Mouse (Mus musculus): Measurements from ENCODE around the gene Gm12248. TPM values are rescaled to one million over a fixed set of nuclear protein-coding genes. Genes with fewer than 3 reads are reported as not detected.
"Not testable (repeated sequence)": the region's sequence is repeated elsewhere in the genome, so short reads cannot be mapped to it uniquely, and the experiment has no call there.

Gene Gm12248
- polyA plus RNA-seq, 1 experiment from 2014 or later: not detected

- Histone ChIP-seq H3K27me3 (replicated peaks) (no peaks in the 10 kb centered on the region; the same call in 1 of the 2 replicates), H3K4me2 (peak overlapping the region; percentile 57), H3K27ac (ENCODE audit: poor library complexity, severe bottlenecking) (no peak overlapping the region), H3K9ac (peak overlapping the region; percentile 39; the same call in 1 of the 2 replicates), H3K36me3 (no peaks in the 10 kb centered on the region), H3K4me1 (replicated peaks) (peaks cover 10% of the 10 kb centered on the region; the same call in 1 of the 2 replicates), H3K4me3 (peak overlapping the region; percentile 13), H3K9me3 (replicated peaks) (no peaks in the 10 kb centered on the region)
- ATAC-seq (ENCODE audit: insufficient number of reproducible peaks, low FRiP score): no peak
- 47% methylated on average over 4 of the region's 4 CpGs for WGBS
These were observed 393 bp downstream of the Gm12248 start for GRCm38 (mm10) chr11:58092541-58092940.

GRCm38 (mm10) chr11:58081716-58082115 is 11.2 kb downstream of the Gm12248 start:
- no peak for ATAC-seq (ENCODE audit: insufficient number of reproducible peaks, low FRiP score)
- Histone ChIP-seq H3K27ac (ENCODE audit: poor library complexity, severe bottlenecking) (no peak overlapping the region), H3K4me1 (replicated peaks) (no peaks in the 10 kb centered on the region), H3K9me3 (replicated peaks) (0 out of 2 replicates have a peak, but pooled peaks cover 4% of the 10 kb centered on the region), H3K36me3 (no peaks in the 10 kb centered on the region), H3K4me3 (no peak overlapping the region), H3K4me2 (no peak overlapping the region), H3K9ac (no peak overlapping the region), H3K27me3 (replicated peaks) (no peaks in the 10 kb centered on the region)
- 85% methylated on average over 6 of the region's 6 CpGs for WGBS

GRCm38 (mm10) chr11:58077270-58077669 is 15.7 kb downstream of the Gm12248 start:
- Histone ChIP-seq H3K4me1 (replicated peaks) (no peaks in the 10 kb centered on the region), H3K36me3 (no peaks in the 10 kb centered on the region), H3K9me3 (replicated peaks) (0 out of 2 replicates have a peak, but pooled peaks cover 7% of the 10 kb centered on the region), H3K27me3 (replicated peaks) (no peaks in the 10 kb centered on the region), H3K27ac (ENCODE audit: poor library complexity, severe bottlenecking) (no peak overlapping the region), H3K4me3 (no peak overlapping the region), H3K4me2 (no peak overlapping the region), H3K9ac (no peak overlapping the region)
- 67% methylated on average over 4 of the region's 4 CpGs for WGBS
- no peak for ATAC-seq (ENCODE audit: insufficient number of reproducible peaks, low FRiP score)

GRCm38 (mm10) chr11:58072978-58073377 is 20.0 kb downstream of the Gm12248 start:
- 0 out of 2 replicates have a peak, but pooled peaks cover 3% of the 10 kb centered on the region for H3K9me3 ChIP-seq (replicated peaks)
- H3K9ac ChIP-seq: no peak overlapping the region
- no peaks in the 10 kb centered on the region for H3K36me3 ChIP-seq
- no peak overlapping the region for H3K4me3 ChIP-seq
- 66% methylated on average over 3 of the region's 3 CpGs for WGBS
- no peaks in the 10 kb centered on the region for H3K27me3 ChIP-seq (replicated peaks)
- ATAC-seq (ENCODE audit: insufficient number of reproducible peaks, low FRiP score): no peak
- no peaks in the 10 kb centered on the region for H3K4me1 ChIP-seq (replicated peaks)
- no peak overlapping the region for H3K4me2 ChIP-seq
- H3K27ac ChIP-seq (ENCODE audit: poor library complexity, severe bottlenecking): no peak overlapping the region

GRCm38 (mm10) chr11:58065025-58065424 is 27.9 kb downstream of the Gm12248 start:
- Histone ChIP-seq H3K4me3 (no peak overlapping the region), H3K27me3 (replicated peaks) (no peaks in the 10 kb centered on the region), H3K4me1 (replicated peaks) (no peaks in the 10 kb centered on the region), H3K27ac (ENCODE audit: poor library complexity, severe bottlenecking) (no peak overlapping the region), H3K36me3 (peaks cover 19% of the 10 kb centered on the region), H3K9me3 (replicated peaks) (no peaks in the 10 kb centered on the region), H3K4me2 (no peak overlapping the region), H3K9ac (no peak overlapping the region)
- WGBS: 89% methylated on average over 4 of the region's 4 CpGs
- ATAC-seq (ENCODE audit: insufficient number of reproducible peaks, low FRiP score): no peak

GRCm38 (mm10) chr11:58062586-58062985 is 30.3 kb downstream of the Gm12248 start:
- no peak overlapping the region for H3K4me2 ChIP-seq
- H3K36me3 ChIP-seq: peaks cover 40% of the 10 kb centered on the region
- ATAC-seq (ENCODE audit: insufficient number of reproducible peaks, low FRiP score): no peak
- 85% methylated on average over 4 of the region's 4 CpGs for WGBS
- no peaks in the 10 kb centered on the region for H3K9me3 ChIP-seq (replicated peaks)
- no peak overlapping the region for H3K27ac ChIP-seq (ENCODE audit: poor library complexity, severe bottlenecking)
- no peaks in the 10 kb centered on the region for H3K27me3 ChIP-seq (replicated peaks)
- no peaks in the 10 kb centered on the region for H3K4me1 ChIP-seq (replicated peaks)
- H3K4me3 ChIP-seq: no peak overlapping the region
- no peak overlapping the region for H3K9ac ChIP-seq

GRCm38 (mm10) chr11:58061218-58061617 is 31.7 kb downstream of the Gm12248 start:
- WGBS: 93% methylated on average over 4 of the region's 4 CpGs
- not testable (repeated sequence) for H3K4me2 ChIP-seq; H3K4me1 ChIP-seq (replicated peaks); H3K4me3 ChIP-seq; H3K9me3 ChIP-seq (replicated peaks); H3K27me3 ChIP-seq (replicated peaks); H3K9ac ChIP-seq; H3K27ac ChIP-seq (ENCODE audit: poor library complexity, severe bottlenecking); ATAC-seq (ENCODE audit: insufficient number of reproducible peaks, low FRiP score)
- H3K36me3 ChIP-seq: peaks cover 52% of the 10 kb centered on the region

GRCm38 (mm10) chr11:58059752-58060151 is 33.2 kb downstream of the Gm12248 start:
- not testable (repeated sequence) for H3K4me2 ChIP-seq; H3K9ac ChIP-seq; H3K27me3 ChIP-seq (replicated peaks); H3K4me3 ChIP-seq; H3K9me3 ChIP-seq (replicated peaks); H3K27ac ChIP-seq (ENCODE audit: poor library complexity, severe bottlenecking); H3K4me1 ChIP-seq (replicated peaks)
- WGBS: 94% methylated on average over 7 of the region's 7 CpGs
- peak; percentile 44 for ATAC-seq (ENCODE audit: insufficient number of reproducible peaks, low FRiP score)
- peaks cover 67% of the 10 kb centered on the region for H3K36me3 ChIP-seq

- Histone ChIP-seq H3K27me3 (replicated peaks) (no peaks in the 10 kb centered on the region), H3K4me2 (no peak overlapping the region), H3K9ac (no peak overlapping the region), H3K27ac (ENCODE audit: poor library complexity, severe bottlenecking) (no peak overlapping the region), H3K4me1 (replicated peaks) (no peaks in the 10 kb centered on the region), H3K9me3 (replicated peaks) (0 out of 2 replicates have a peak, but pooled peaks cover 3% of the 10 kb centered on the region), H3K36me3 (peaks cover 85% of the 10 kb centered on the region), H3K4me3 (no peak overlapping the region)
- no peak for ATAC-seq (ENCODE audit: insufficient number of reproducible peaks, low FRiP score)
- WGBS: 63% methylated on average over 6 of the region's 6 CpGs
These were observed 35.5 kb downstream of the Gm12248 start for GRCm38 (mm10) chr11:58057455-58057854.

GRCm38 (mm10) chr11:58046438-58046837 is 46.5 kb downstream of the Gm12248 start:
- H3K4me3 ChIP-seq: no peak overlapping the region
- H3K36me3 ChIP-seq: peaks cover 78% of the 10 kb centered on the region
- no peaks in the 10 kb centered on the region for H3K9me3 ChIP-seq (replicated peaks)
- H3K27me3 ChIP-seq (replicated peaks): no peaks in the 10 kb centered on the region
- no peak for ATAC-seq (ENCODE audit: insufficient number of reproducible peaks, low FRiP score)
- H3K27ac ChIP-seq (ENCODE audit: poor library complexity, severe bottlenecking): no peak overlapping the region
- WGBS: 80% methylated on average over 4 of the region's 4 CpGs
- no peak overlapping the region for H3K9ac ChIP-seq
- no peak overlapping the region for H3K4me2 ChIP-seq
- peaks cover 20% of the 10 kb centered on the region for H3K4me1 ChIP-seq (replicated peaks)

GRCm38 (mm10) chr11:58042861-58043431 is 50.0 kb downstream of the Gm12248 start:
- 69% methylated on average over 5 of the region's 5 CpGs for WGBS

GRCm38 (mm10) chr11:58039027-58039426 is 53.9 kb downstream of the Gm12248 start:
- Histone ChIP-seq H3K9ac (no peak overlapping the region), H3K36me3 (peaks cover 27% of the 10 kb centered on the region), H3K9me3 (replicated peaks) (no peaks in the 10 kb centered on the region), H3K4me3 (no peak overlapping the region), H3K27me3 (replicated peaks) (no peaks in the 10 kb centered on the region), H3K4me1 (replicated peaks) (peaks cover 71% of the 10 kb centered on the region), H3K4me2 (no peak overlapping the region), H3K27ac (ENCODE audit: poor library complexity, severe bottlenecking) (no peak overlapping the region)
- no peak for ATAC-seq (ENCODE audit: insufficient number of reproducible peaks, low FRiP score)
- 57% methylated on average over 1 of the region's 1 CpGs for WGBS

More at GRCm38 (mm10) chr11:58042861-58043431, 50.0 kb downstream of the Gm12248 start:
- peaks cover 45% of the 10 kb centered on the region for H3K36me3 ChIP-seq
- no peak overlapping the region for H3K4me2 ChIP-seq
- no peak overlapping the region for H3K27ac ChIP-seq (ENCODE audit: poor library complexity, severe bottlenecking)
- no peak overlapping the region for H3K9ac ChIP-seq
- no peak for ATAC-seq (ENCODE audit: insufficient number of reproducible peaks, low FRiP score)
- H3K4me1 ChIP-seq (replicated peaks): peaks cover 37% of the 10 kb centered on the region
- no peak overlapping the region for H3K4me3 ChIP-seq
- H3K27me3 ChIP-seq (replicated peaks): no peaks in the 10 kb centered on the region
- no peaks in the 10 kb centered on the region for H3K9me3 ChIP-seq (replicated peaks)
